Mouse (Mus musculus) midbrain, embryonic 13.5 days (tissue): ENCODE data around the gene Carns1. TPM values are rescaled to one million over a fixed set of nuclear protein-coding genes. Genes with fewer than 3 reads are reported as not detected.

ENCODE experiments used
- ATAC-seq: fragments of 200-750 bp; cut with Nextera tagmentation; 2 replicates; pipeline ENCODE4 v1.8.0; 2017; ENCODE audit warnings: mild to moderate bottlenecking, moderate TSS enrichment, moderate library complexity
- H3K27ac ChIP-seq: fragments of 300-500 bp; sonication (generic); 2 replicates; pipeline ENCODE4 v1.5.1; 2015; ENCODE audit warnings: inconsistent platforms, mild to moderate bottlenecking, moderate library complexity
- H3K27me3 ChIP-seq: fragments of 300-500 bp; sonication (generic); 2 replicates; pipeline ENCODE4 v1.6.1; 2015; ENCODE audit warnings: mild to moderate bottlenecking, inconsistent platforms
- H3K36me3 ChIP-seq: fragments of 300-500 bp; sonication (generic); 2 replicates; pipeline ENCODE4 v1.6.1; 2015; ENCODE audit warnings: mild to moderate bottlenecking, inconsistent platforms
- H3K4me1 ChIP-seq: fragments of 300-500 bp; sonication (generic); replicated peaks from 2 replicates; pipeline ENCODE4 v1.6.1; 2015; ENCODE audit warnings: inconsistent platforms
- H3K4me2 ChIP-seq: fragments of 300-500 bp; sonication (generic); replicated peaks from 2 replicates; pipeline ENCODE4 v1.6.1; 2015; ENCODE audit warnings: moderate library complexity, mild to moderate bottlenecking, inconsistent platforms
- H3K4me3 ChIP-seq: fragments of 300-500 bp; sonication (generic); replicated peaks from 2 replicates; pipeline ENCODE4 v1.5.1; 2015; ENCODE audit warnings: mild to moderate bottlenecking, inconsistent platforms
- H3K9ac ChIP-seq: fragments of 300-500 bp; sonication (generic); replicated peaks from 2 replicates; pipeline ENCODE4 v1.6.1; 2015; ENCODE audit warnings: mild to moderate bottlenecking, inconsistent platforms
- H3K9me3 ChIP-seq: fragments of 300-500 bp; sonication (generic); 2 replicates; pipeline ENCODE4 v1.6.1; 2016; ENCODE audit warnings: mild to moderate bottlenecking, inconsistent platforms
- WGBS: fragments of 180-500 bp; shearing (Covaris S2); methylation state at CpG from one replicate; pipeline ENCODE4 v1.1.7; 2015; 5-methylcytosine and 5-hydroxymethylcytosine counted together
- polyA plus RNA-seq: library from polyadenylated mRNA; unstranded; fragments of >200 nt; fragmentation: Nextera tagmentation; extraction: Ambion mirVana; gene quantifications from 2 replicates; pipeline ENCODE4 v1.2.1, GENCODE M21; 2015

Gene Carns1
- polyA plus RNA-seq, 1 experiment from 2014 or later: 4.2 TPM

- WGBS: 83% methylated on average over 3 of the region's 3 CpGs
- H3K27ac ChIP-seq: 0 out of 2 replicates have a peak overlapping the region, but pooled peaks have one; percentile 2
These were observed 11.2 kb downstream of the Carns1 start for GRCm38 (mm10) chr19:4164100-4164499.

GRCm38 (mm10) chr19:4163543-4163887 lies 11.8 kb downstream of the Carns1 start:
- peak; percentile 58 for ATAC-seq
- H3K9ac ChIP-seq: peak overlapping the region; percentile 62
- H3K36me3 ChIP-seq: peaks cover 28% of the 10 kb centered on the region
- WGBS: 35% methylated on average over 4 of the region's 4 CpGs
- H3K27ac ChIP-seq: peak overlapping the region; percentile 86
- no peaks in the 10 kb centered on the region for H3K9me3 ChIP-seq
- peaks cover 20% of the 10 kb centered on the region for H3K4me1 ChIP-seq
- no peaks in the 10 kb centered on the region for H3K27me3 ChIP-seq
- peak overlapping the region; percentile 68 for H3K4me3 ChIP-seq
- peak overlapping the region; percentile 93 for H3K4me2 ChIP-seq

More at GRCm38 (mm10) chr19:4164100-4164499, 11.2 kb downstream of the Carns1 start:
- peaks cover 20% of the 10 kb centered on the region for H3K4me1 ChIP-seq
- H3K4me3 ChIP-seq: no peak overlapping the region; the same call in 1 of the 2 replicates
- no peak overlapping the region for H3K4me2 ChIP-seq
- H3K27me3 ChIP-seq: no peaks in the 10 kb centered on the region
- H3K9me3 ChIP-seq: no peaks in the 10 kb centered on the region
- peaks cover 22% of the 10 kb centered on the region for H3K36me3 ChIP-seq
- ATAC-seq: no peak
- H3K9ac ChIP-seq: no peak overlapping the region

- Histone ChIP-seq H3K9me3 (no peaks in the 10 kb centered on the region), H3K36me3 (peaks cover 34% of the 10 kb centered on the region), H3K9ac (peak within 1 kb of the TSS; percentile 84), H3K27me3 (no peaks in the 10 kb centered on the region), H3K4me3 (peak within 1 kb of the TSS; percentile 68), H3K4me2 (peak within 1 kb of the TSS; percentile 93), H3K4me1 (peaks cover 20% of the 10 kb centered on the region), H3K27ac (peak within 1 kb of the TSS; percentile 86)
- ATAC-seq: peak; percentile 90
- WGBS: 7% methylated on average over 42 of the region's 42 CpGs
These were observed 12.4 kb downstream of the Carns1 start, which contains the start of gene Rps6kb2 for GRCm38 (mm10) chr19:4162646-4163542. TSS of gene Rps6kb2 (minus strand) at chr19:4163354.

- H3K27me3 ChIP-seq: no peaks in the 10 kb centered on the region
- no peak overlapping the region for H3K4me2 ChIP-seq
- no peaks in the 10 kb centered on the region for H3K9me3 ChIP-seq
- peaks cover 62% of the 10 kb centered on the region for H3K36me3 ChIP-seq
- 97% methylated on average over 8 of the region's 8 CpGs for WGBS
- ATAC-seq: no peak
- H3K4me1 ChIP-seq: peaks cover 20% of the 10 kb centered on the region
- H3K27ac ChIP-seq: no peak overlapping the region
- no peak overlapping the region for H3K9ac ChIP-seq
- no peak overlapping the region for H3K4me3 ChIP-seq
These were observed 16.2 kb downstream of the Carns1 start for GRCm38 (mm10) chr19:4159049-4159448.

GRCm38 (mm10) chr19:4156771-4157170 lies 18.5 kb downstream of the Carns1 start:
- H3K27me3 ChIP-seq: no peaks in the 10 kb centered on the region
- H3K27ac ChIP-seq: no peak overlapping the region
- no peaks in the 10 kb centered on the region for H3K9me3 ChIP-seq
- no peak for ATAC-seq
- H3K36me3 ChIP-seq: peaks cover 82% of the 10 kb centered on the region
- no peak overlapping the region for H3K4me2 ChIP-seq
- H3K4me1 ChIP-seq: peaks cover 4% of the 10 kb centered on the region
- WGBS: 94% methylated on average over 12 of the region's 12 CpGs
- H3K4me3 ChIP-seq: no peak overlapping the region
- H3K9ac ChIP-seq: no peak overlapping the region

DNA sequence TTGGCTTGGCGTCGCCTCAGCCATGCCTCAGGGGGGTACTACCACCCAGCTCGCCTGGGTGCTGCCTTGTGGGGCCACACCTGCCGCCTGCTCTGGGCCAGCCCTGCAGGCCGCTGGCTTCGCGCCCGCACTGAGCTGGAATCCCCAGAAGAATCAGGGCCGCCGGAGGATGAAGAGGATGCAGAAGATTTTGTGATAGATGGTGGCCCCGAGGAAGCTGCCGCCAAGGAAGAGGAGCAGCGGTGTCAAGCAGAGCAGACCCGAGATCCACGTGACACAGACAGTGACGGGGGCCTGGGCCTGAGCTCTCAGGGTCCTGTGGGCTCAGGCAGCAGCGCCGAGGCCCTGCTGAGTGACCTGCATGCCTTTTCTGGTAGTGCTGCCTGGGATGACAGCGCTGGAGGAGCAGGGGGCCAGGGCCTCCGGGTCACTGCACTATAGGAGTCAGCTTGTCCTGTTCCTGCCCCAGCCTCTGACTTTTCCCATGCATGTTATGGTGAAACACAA lies 19.2 kb downstream of the Carns1 start:
- no peak overlapping the region for H3K4me2 ChIP-seq
- H3K36me3 ChIP-seq: peaks cover 83% of the 10 kb centered on the region
- no peak overlapping the region for H3K4me3 ChIP-seq
- H3K9ac ChIP-seq: peak overlapping the region; percentile 37; the same call in 1 of the 2 replicates
- ATAC-seq: no peak
- H3K4me1 ChIP-seq: 0 out of 2 replicates have a peak, but pooled peaks cover 1% of the 10 kb centered on the region
- 67% methylated on average over 20 of the region's 20 CpGs for WGBS
- no peaks in the 10 kb centered on the region for H3K27me3 ChIP-seq
- no peaks in the 10 kb centered on the region for H3K9me3 ChIP-seq
- peak overlapping the region; percentile 19; the same call in 1 of the 2 replicates for H3K27ac ChIP-seq

- no peaks in the 10 kb centered on the region for H3K9me3 ChIP-seq
- H3K27ac ChIP-seq: peak overlapping the region; percentile 19; the same call in 1 of the 2 replicates
- H3K36me3 ChIP-seq: peaks cover 83% of the 10 kb centered on the region
- no peak overlapping the region for H3K4me2 ChIP-seq
- ATAC-seq: no peak
- H3K9ac ChIP-seq: peak overlapping the region; percentile 37; the same call in 1 of the 2 replicates
- no peaks in the 10 kb centered on the region for H3K27me3 ChIP-seq
- no peak overlapping the region for H3K4me3 ChIP-seq
- H3K4me1 ChIP-seq: peaks cover 8% of the 10 kb centered on the region; the same call in 1 of the 2 replicates
- 68% methylated on average over 6 of the region's 6 CpGs for WGBS
These were observed 19.8 kb downstream of the Carns1 start for GRCm38 (mm10) chr19:4155223-4156072.

DNA sequence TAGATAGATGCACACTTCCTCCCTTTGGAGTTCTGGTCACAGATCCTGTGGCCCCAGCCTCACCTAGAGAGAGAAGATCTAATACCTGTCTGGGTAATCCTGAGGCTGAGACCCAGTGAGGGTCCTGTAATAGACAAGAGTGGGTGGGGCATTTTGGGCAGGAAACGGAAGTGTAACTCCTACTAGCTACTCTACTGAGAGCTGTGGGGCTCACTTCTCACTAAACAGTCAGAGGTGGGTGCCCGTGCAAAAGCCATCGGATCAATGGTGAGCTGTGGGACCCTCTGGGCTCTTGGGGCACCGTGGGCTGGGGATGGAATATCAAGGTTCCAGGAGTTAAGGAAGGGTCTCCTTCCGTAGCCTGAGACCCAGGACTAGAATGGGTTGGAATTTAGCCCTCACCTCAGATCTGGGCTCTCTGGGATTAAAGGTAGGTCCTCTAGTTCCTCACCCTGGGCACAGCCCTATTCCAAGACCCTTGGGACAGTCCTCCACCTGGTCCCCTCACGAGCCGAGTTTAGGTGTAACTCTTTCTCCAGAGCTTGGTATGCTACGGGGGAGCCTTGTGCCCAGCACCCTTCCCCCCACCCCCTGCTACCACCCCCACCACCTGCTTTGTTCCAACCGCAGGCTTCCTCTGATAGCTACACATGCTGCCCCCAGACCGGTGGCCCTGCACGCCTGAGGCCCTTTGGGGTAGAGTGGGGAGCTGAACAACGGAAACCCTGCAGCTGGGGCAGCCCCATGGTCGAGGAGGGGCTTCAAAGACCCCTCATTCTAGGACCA lies 20.6 kb downstream of the Carns1 start:
- ATAC-seq: no peak
- Histone ChIP-seq H3K36me3 (peaks cover 84% of the 10 kb centered on the region), H3K27ac (no peak overlapping the region), H3K4me1 (peaks cover 16% of the 10 kb centered on the region), H3K4me3 (no peak overlapping the region), H3K27me3 (no peaks in the 10 kb centered on the region), H3K9ac (no peak overlapping the region), H3K4me2 (no peak overlapping the region), H3K9me3 (no peaks in the 10 kb centered on the region)
- WGBS: 85% methylated on average over 13 of the region's 13 CpGs

GRCm38 (mm10) chr19:4153232-4153654 lies 22.0 kb downstream of the Carns1 start, which contains the start of gene Ptprcap:
TSS of gene Ptprcap (plus strand) at chr19:4153604.
- Histone ChIP-seq H3K9ac (peak within 1 kb of the TSS; percentile 16; the same call in 1 of the 2 replicates), H3K36me3 (peaks cover 70% of the 10 kb centered on the region), H3K4me1 (peaks cover 27% of the 10 kb centered on the region), H3K27ac (peak within 1 kb of the TSS; percentile 11; the same call in 1 of the 2 replicates), H3K4me3 (no peak within 1 kb of the TSS), H3K9me3 (no peaks in the 10 kb centered on the region), H3K4me2 (no peak within 1 kb of the TSS), H3K27me3 (no peaks in the 10 kb centered on the region)
- 68% methylated on average over 11 of the region's 11 CpGs for WGBS
- ATAC-seq: no peak

GRCm38 (mm10) chr19:4152445-4153231 lies 22.6 kb downstream of the Carns1 start:
- peaks cover 33% of the 10 kb centered on the region for H3K4me1 ChIP-seq
- 89% methylated on average over 8 of the region's 8 CpGs for WGBS
- H3K27me3 ChIP-seq: no peaks in the 10 kb centered on the region
- no peak overlapping the region for H3K4me3 ChIP-seq
- no peak for ATAC-seq
- H3K9ac ChIP-seq: peak overlapping the region; percentile 16; the same call in 1 of the 2 replicates
- H3K27ac ChIP-seq: 0 out of 2 replicates have a peak overlapping the region, but pooled peaks have one; percentile 11
- H3K9me3 ChIP-seq: no peaks in the 10 kb centered on the region
- H3K36me3 ChIP-seq: peaks cover 64% of the 10 kb centered on the region
- H3K4me2 ChIP-seq: no peak overlapping the region
